Mouse (Mus musculus): ENCODE results near the gene Slc25a51. TPM values are rescaled to one million over a fixed set of nuclear protein-coding genes. Genes with fewer than 3 reads are reported as not detected.

Slc25a51 gene
- 85.8 TPM for polyA plus RNA-seq (2015; fragmentation: Illumina TruSeq; extraction: RNeasy Lipid Tissue Mini Kit (QIAGEN cat#74804); ENCODE audit: low read depth, low replicate concordance)

GRCm38 (mm10) chr4:45408427-45409132 is at the start of gene Slc25a51:
Gene Slc25a51 (minus strand): TSS chr4:45408766.

Other genes starting within 250 kb of the Slc25a51 start
- gene Frmpd1, start 223.9 kb downstream of the Slc25a51 start, polyA plus RNA-seq (2015; fragmentation: Illumina TruSeq; extraction: RNeasy Lipid Tissue Mini Kit (QIAGEN cat#74804); ENCODE audit: low read depth, low replicate concordance), result 8.1 TPM
- 25.1 TPM for gene Trmt10b, start 111.6 kb downstream of the Slc25a51 start, polyA plus RNA-seq (2015; fragmentation: Illumina TruSeq; extraction: RNeasy Lipid Tissue Mini Kit (QIAGEN cat#74804); ENCODE audit: low read depth, low replicate concordance)
- gene Dcaf10, start 66.7 kb downstream of the Slc25a51 start, polyA plus RNA-seq (2015; fragmentation: Illumina TruSeq; extraction: RNeasy Lipid Tissue Mini Kit (QIAGEN cat#74804); ENCODE audit: low read depth, low replicate concordance), result 11.5 TPM
- gene Exosc3, start 66.0 kb downstream of the Slc25a51 start, polyA plus RNA-seq (2015; fragmentation: Illumina TruSeq; extraction: RNeasy Lipid Tissue Mini Kit (QIAGEN cat#74804); ENCODE audit: low read depth, low replicate concordance), result 14.4 TPM
- gene Shb, start 123.7 kb upstream of the Slc25a51 start, polyA plus RNA-seq (2015; fragmentation: Illumina TruSeq; extraction: RNeasy Lipid Tissue Mini Kit (QIAGEN cat#74804); ENCODE audit: low read depth, low replicate concordance), result 15.6 TPM